29 mouse cellular contexts compared by ENCODE assay signal in genomic region chr4:141471491-141471890, GRCm38 (mm10). TPM values are rescaled to one million over a fixed set of nuclear protein-coding genes. Genes with fewer than 3 reads are reported as not detected.
"Had no signal": no experiment of that assay in that cellular context is flagged by ENCODE, and none has a peak within 500 bp of the region (broad histone marks: within the 10 kb centered on the region; RNA-seq: fewer than 3 reads in every experiment).

No protein-coding gene starts in this region.

- H3K27me3 ChIP-seq: kidney, embryonic 15.5 days; liver, embryonic 13.5 days; neural tube, embryonic 12.5 days; neural tube, embryonic 15.5 days; stomach, embryonic 15.5 days had no signal

- DNase-seq: kidney, adult 8-10 months; kidney, postnatal 10 days; kidney, postnatal 36 days; layer of hippocampus, postnatal 36 days; liver, embryonic 13.5 days; lung, adult 2 months; lung, postnatal 14 days; lung, postnatal 4 days; midbrain, embryonic 14.5 days; retina, postnatal 1 day; right cerebral cortex, postnatal 25 days; spleen, adult 18-20 months; thymus, postnatal 36 days had no signal

- H3K27ac ChIP-seq: kidney, embryonic 15.5 days; left cerebral cortex, adult 2 months; liver, embryonic 13.5 days; neural tube, embryonic 12.5 days; neural tube, embryonic 15.5 days; stomach, embryonic 15.5 days had no signal

- H3K9me3 ChIP-seq: kidney, embryonic 15.5 days; neural tube, embryonic 12.5 days; neural tube, embryonic 15.5 days; stomach, embryonic 15.5 days had no signal

- H3K4me3 ChIP-seq: kidney, embryonic 15.5 days; left cerebral cortex, adult 2 months; liver, embryonic 13.5 days; neural tube, embryonic 12.5 days; neural tube, embryonic 15.5 days; stomach, embryonic 15.5 days had no signal

- H3K4me1 ChIP-seq: neural tube, embryonic 12.5 days; neural tube, embryonic 15.5 days had no signal

RNA-seq across cellular contexts. Expression of gene Srarp, which starts 35.6 kb away (rescaled TPM):
- total RNA-seq: liver, adult 2 months; megakaryocyte progenitor cell, adult 5-6 weeks had no signal
- polyA plus RNA-seq: kidney, embryonic 15.5 days; limb, embryonic 11.5 days; limb, embryonic 14.5 days; liver, adult 2 months; liver, embryonic 13.5 days; liver, embryonic 16.5 days; lung, embryonic 16.5 days; midbrain, embryonic 11.5 days; neural tube, embryonic 12.5 days; stomach, embryonic 15.5 days; thymus, postnatal 0 days had no signal

RNA-seq across cellular contexts. Expression of gene Hspb7, which starts 50.9 kb away (rescaled TPM):
- total RNA-seq: layer of hippocampus, postnatal 36 days; megakaryocyte progenitor cell, adult 5-6 weeks had no signal
- polyA plus RNA-seq: midbrain, embryonic 11.5 days; midbrain, embryonic 14.5 days; neural tube, embryonic 12.5 days; thymus, postnatal 0 days had no signal

RNA-seq across cellular contexts. Expression of gene Clcnkb, which starts 55.7 kb away (rescaled TPM):
- total RNA-seq: layer of hippocampus, adult 8-10 months; layer of hippocampus, postnatal 10 days; layer of hippocampus, postnatal 36 days; left cerebral cortex, adult 2 months; left cerebral cortex, postnatal 10 days; liver, adult 2 months; megakaryocyte progenitor cell, adult 5-6 weeks had no signal
- polyA plus RNA-seq: limb, embryonic 11.5 days; liver, adult 2 months; liver, embryonic 13.5 days; liver, embryonic 16.5 days; lung, adult 2 months; midbrain, embryonic 11.5 days; midbrain, embryonic 14.5 days; neural tube, embryonic 12.5 days; stomach, embryonic 15.5 days; thymus, postnatal 0 days had no signal
